Mouse (Mus musculus) central nervous system, embryonic 11.5 days (tissue): ENCODE results near the gene Ccs. TPM values are rescaled to one million over a fixed set of nuclear protein-coding genes. Genes with fewer than 3 reads are reported as not detected.

Source experiments
- polyA plus RNA-seq: library from polyadenylated mRNA; depleted of rRNA; stranded (reverse); fragments of >200 nt; gene quantifications from 2 replicates; pipeline ENCODE4 v1.2.3, GENCODE M21; 2012; rRNA removed

Ccs gene
- polyA plus RNA-seq = 49.6 and 64.8 TPM in 2 replicates

GRCm38 (mm10) chr19:4839149-4839548 is at the start of gene Ccs, which contains the start of gene Ccdc87:
Ccs (minus strand) TSS chr19:4839332.
Ccdc87 (plus strand) TSS chr19:4839366.

GRCm38 (mm10) chr19:4878405-4879323 is 39.5 kb upstream of the Ccs start, which contains the start of gene Zdhhc24:
Zdhhc24 (plus strand) TSS chr19:4878668.

GRCm38 (mm10) chr19:4877785-4878184 is 38.7 kb upstream of the Ccs start, which contains the start of gene Actn3:
Actn3 (minus strand) TSS chr19:4877909.

DNA sequence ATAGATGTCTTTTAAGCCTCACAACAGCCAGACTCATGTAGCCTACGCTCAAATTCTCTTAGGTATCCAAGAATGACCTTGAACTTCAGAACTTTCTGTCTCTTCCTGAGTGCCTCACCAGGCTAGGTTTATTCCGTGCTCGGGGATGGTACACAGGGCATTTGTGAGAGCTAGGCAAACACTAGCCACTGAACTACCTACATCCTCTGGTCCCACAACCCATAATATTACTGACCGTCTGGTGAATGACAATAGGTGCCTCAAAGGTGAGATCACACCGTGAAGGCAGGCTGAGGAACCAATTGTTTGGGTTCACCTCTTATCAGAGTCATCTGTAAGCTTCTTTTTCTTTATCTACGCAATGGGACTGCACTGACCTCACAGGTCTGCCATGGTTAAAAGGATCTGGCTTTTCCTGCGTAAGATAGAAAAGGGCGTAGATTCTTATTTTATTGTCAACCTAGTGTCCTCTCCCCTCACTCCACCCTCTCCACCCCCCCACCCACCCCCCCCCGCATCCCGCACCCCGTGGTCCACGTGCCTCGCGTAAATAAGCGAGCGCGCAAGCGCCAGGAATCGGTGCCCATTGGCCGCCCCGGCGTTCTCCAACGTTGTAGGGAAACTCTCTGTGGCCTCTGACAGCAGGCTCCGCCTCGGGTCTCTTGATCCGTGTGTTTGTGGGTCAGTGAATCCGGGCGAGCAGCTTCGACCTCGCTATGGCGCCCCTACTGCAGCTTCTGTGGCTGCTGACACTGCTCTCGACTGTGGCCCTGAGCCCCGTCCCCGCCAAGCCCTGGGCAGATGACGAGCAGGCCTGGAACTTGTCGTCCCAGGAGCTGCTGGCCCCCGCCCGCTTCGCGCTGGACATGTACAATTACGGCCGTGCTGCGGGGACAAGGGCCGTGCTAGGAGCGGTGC is 15.7 kb upstream of the Ccs start, which contains the start of gene Ctsf:
TSS of gene Ctsf (plus strand) at position 579 of the 918 bp plus-strand sequence.

GRCm38 (mm10) chr19:4811063-4811908 is 27.8 kb downstream of the Ccs start, which contains the start of the genes Gm21992 and Rbm14:
Gm21992 (minus strand) TSS chr19:4811612.
Rbm14 (minus strand) TSS chr19:4811634.

GRCm38 (mm10) chr19:4793831-4794422 is 45.2 kb downstream of the Ccs start, which contains the start of gene Rbm4:
Rbm4 (minus strand) TSS chr19:4793901.

Other genes with a start within 250 kb of the Ccs start
- gene Lrfn4, start 223.7 kb downstream of the Ccs start, polyA plus RNA-seq = 49.3 and 50.7 TPM in 2 replicates
- 53.9 and 64.4 TPM in 2 replicates for gene Rce1, start 213.7 kb downstream of the Ccs start, polyA plus RNA-seq
- 0.68 and 1.4 TPM in 2 replicates for gene Gm960, start 140.7 kb downstream of the Ccs start, polyA plus RNA-seq
- 15.7 and 24.4 TPM in 2 replicates for gene Sptbn2, start 128.2 kb downstream of the Ccs start, polyA plus RNA-seq
- gene Rbm4b, start 82.8 kb downstream of the Ccs start, polyA plus RNA-seq = 41.5 and 71.8 TPM in 2 replicates
- gene Rbm4, start 45.4 kb downstream of the Ccs start, polyA plus RNA-seq = 99.0 and 147 TPM in 2 replicates
- gene Gm21992, start 27.7 kb downstream of the Ccs start, polyA plus RNA-seq = 32.2 and 53.0 TPM in 2 replicates
- 59.1 and 70.7 TPM in 2 replicates for gene Rbm14, start 27.7 kb downstream of the Ccs start, polyA plus RNA-seq
- 0.10 and 0.13 TPM in 2 replicates for gene Ccdc87, start within 50 bp of the Ccs start, polyA plus RNA-seq
- 27.4 and 31.9 TPM in 2 replicates for gene Ctsf, start 15.8 kb upstream of the Ccs start, polyA plus RNA-seq
- gene Actn3, start 38.6 kb upstream of the Ccs start, polyA plus RNA-seq = 1.1 and 2.8 TPM in 2 replicates
- 22.3 and 22.5 TPM in 2 replicates for gene Zdhhc24, start 39.3 kb upstream of the Ccs start, polyA plus RNA-seq
- 12.7 and 16.0 TPM in 2 replicates for gene Bbs1, start 67.3 kb upstream of the Ccs start, polyA plus RNA-seq
- gene Dpp3, start 89.0 kb upstream of the Ccs start, polyA plus RNA-seq = 113 and 134 TPM in 2 replicates
- 2.4 and 2.7 TPM in 2 replicates for gene Peli3, start 103.8 kb upstream of the Ccs start, polyA plus RNA-seq
- 94.4 and 104 TPM in 2 replicates for gene Mrpl11, start 122.8 kb upstream of the Ccs start, polyA plus RNA-seq
- gene Npas4, start 151.0 kb upstream of the Ccs start, polyA plus RNA-seq = 0.66 and 1.3 TPM in 2 replicates
- gene Slc29a2, start 184.5 kb upstream of the Ccs start, polyA plus RNA-seq = 7.1 and 13.2 TPM in 2 replicates
- gene B4gat1, start 199.5 kb upstream of the Ccs start, polyA plus RNA-seq = 19.0 and 22.3 TPM in 2 replicates
- gene AC124502.3, start 199.6 kb upstream of the Ccs start, polyA plus RNA-seq = 1.8 and 1.9 TPM in 2 replicates
- 46.4 and 78.8 TPM in 2 replicates for gene Brms1, start 202.0 kb upstream of the Ccs start, polyA plus RNA-seq
- gene Rin1, start 211.1 kb upstream of the Ccs start, polyA plus RNA-seq = 2.9 and 3.7 TPM in 2 replicates
- 24.5 and 32.1 TPM in 2 replicates for gene Cd248, start 228.7 kb upstream of the Ccs start, polyA plus RNA-seq
- gene Tmem151a, start 246.2 kb upstream of the Ccs start, polyA plus RNA-seq = 1.3 and 1.4 TPM in 2 replicates
- 25.2 and 67.9 TPM in 2 replicates for gene Yif1a, start 249.2 kb upstream of the Ccs start, polyA plus RNA-seq